Mouse (Mus musculus) liver, adult 2 months (tissue): ENCODE measurements around the gene Gm10642. TPM values are rescaled to one million over a fixed set of nuclear protein-coding genes. Genes with fewer than 3 reads are reported as not detected.

Source experiments
- DNase-seq: peaks from one replicate; pipeline ENCODE4 v3.0.0-alpha.2; 2011; ENCODE audit warnings: low read depth, low spot score; ENCODE audit errors: extremely low read depth
- H3K27ac ChIP-seq: fragments of 200-500 bp; replicated peaks from 2 replicates; pipeline ENCODE4 v1.5.1; 2012; ENCODE audit warnings: low read depth, mild to moderate bottlenecking, control low read depth, inconsistent platforms, low read length; ENCODE audit not compliant: insufficient read depth
- H3K27me3 ChIP-seq: fragments of 200-500 bp; 2 replicates; pipeline ENCODE4 v1.6.1; 2012; ENCODE audit warnings: mild to moderate bottlenecking, moderate library complexity, low read length, inconsistent platforms; ENCODE audit not compliant: control insufficient read depth, insufficient read depth
- H3K36me3 ChIP-seq: fragments of 200-500 bp; 2 replicates; pipeline ENCODE4 v1.6.1; 2012; ENCODE audit warnings: low read length, inconsistent platforms; ENCODE audit not compliant: control insufficient read depth, insufficient read depth
- H3K4me1 ChIP-seq: fragments of 200-500 bp; 2 replicates; pipeline ENCODE4 v1.6.1; 2011; ENCODE audit warnings: low read length; ENCODE audit not compliant: control insufficient read depth, insufficient read depth
- H3K4me3 ChIP-seq: fragments of 200-500 bp; 2 replicates; pipeline ENCODE4 v1.5.1; 2011; ENCODE audit warnings: low read depth, mild to moderate bottlenecking, control low read depth, low read length, moderate library complexity; ENCODE audit not compliant: insufficient read depth
- H3K79me2 ChIP-seq: fragments of 200-500 bp; 2 replicates; pipeline ENCODE4 v1.6.1; 2012; ENCODE audit warnings: inconsistent platforms, mild to moderate bottlenecking, low read length, moderate library complexity; ENCODE audit not compliant: control insufficient read depth, insufficient read depth
- H3K9ac ChIP-seq: fragments of 200-500 bp; 2 replicates; pipeline ENCODE4 v1.6.1; 2012; ENCODE audit warnings: low read depth, mild to moderate bottlenecking, control low read depth, inconsistent platforms, low read length
- CTCF ChIP-seq: fragments of 200-500 bp; IDR thresholded peaks from 2 replicates; pipeline ENCODE4 v1.5.1; 2011; ENCODE audit warnings: low read depth, low read length, control low read depth
- POLR2A ChIP-seq: fragments of 200-500 bp; IDR thresholded peaks from 2 replicates; pipeline ENCODE4 v1.6.1; 2011; ENCODE audit warnings: low read length, control low read depth; ENCODE audit not compliant: insufficient read depth; ENCODE audit errors: extremely low read depth
- WGBS: fragments of 180-500 bp; shearing (Covaris S2); methylation state at CpG from one replicate; pipeline ENCODE4 v1.1.7; 2018; 5-methylcytosine and 5-hydroxymethylcytosine counted together
- polyA plus RNA-seq: library from polyadenylated mRNA; depleted of rRNA; stranded (reverse); fragments of >200 nt; gene quantifications from 2 replicates; pipeline ENCODE4 v1.2.3, GENCODE M21; 2012
- total RNA-seq: library from RNA; depleted of rRNA; stranded (reverse); fragments of >200 nt; gene quantifications from 2 replicates; pipeline ENCODE4 v1.2.3, GENCODE M21; 2014

Gene Gm10642
- total and polyA plus RNA-seq, 2 experiments, result 1.6 to 1.7 TPM

DNA sequence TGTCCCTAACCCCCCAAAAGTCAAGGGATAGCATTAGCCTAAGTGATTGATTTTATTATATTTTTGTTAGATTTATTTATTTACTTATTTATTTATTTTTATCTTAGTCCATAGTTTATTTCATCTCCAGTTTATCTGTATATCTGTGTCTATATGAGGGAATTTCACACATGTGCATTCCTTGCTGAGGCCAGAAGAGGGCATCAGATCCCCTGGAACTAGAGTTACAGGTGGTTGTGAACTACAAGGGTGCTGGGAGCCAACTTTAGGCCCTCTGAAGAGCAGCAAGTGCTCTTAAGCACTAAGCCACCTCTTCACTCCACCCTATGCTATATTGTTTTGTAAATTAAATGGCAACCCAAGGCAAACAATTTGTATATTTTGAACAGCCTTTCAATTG, 12.0 kb downstream of the Gm10642 start:
- TF ChIP-seq POLR2A (no peak), CTCF (no peak)
- Histone ChIP-seq H3K9ac (no peak overlapping the region), H3K27ac (no peak overlapping the region), H3K36me3 (no peaks in the 10 kb centered on the region), H3K4me1 (peaks cover 9% of the 10 kb centered on the region; the same call in 1 of the 2 replicates), H3K79me2 (no peaks in the 10 kb centered on the region), H3K4me3 (no peak overlapping the region), H3K27me3 (no peaks in the 10 kb centered on the region)
- DNase-seq, result no peak

DNA sequence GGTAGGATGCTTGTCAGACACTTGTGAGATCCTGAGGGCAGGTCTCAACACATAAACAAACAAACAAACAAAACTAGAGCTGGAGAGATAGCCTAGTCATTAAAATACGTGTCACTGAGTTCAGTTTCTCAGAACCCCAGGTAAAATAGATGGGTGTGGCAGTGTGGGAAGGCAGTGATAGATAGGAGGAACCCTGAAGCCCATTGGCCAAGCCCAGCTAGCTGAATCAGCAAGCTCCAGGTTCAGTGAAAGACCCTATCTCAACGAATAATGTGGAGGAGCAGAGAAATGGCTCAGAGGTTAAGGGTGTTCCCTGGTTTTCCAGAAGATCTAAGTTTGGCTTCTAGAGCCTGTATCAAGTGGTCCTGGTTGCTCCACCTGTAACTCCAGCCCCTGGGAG, 13.1 kb downstream of the Gm10642 start:
- Histone ChIP-seq H3K27ac (no peak overlapping the region), H3K9ac (no peak overlapping the region), H3K79me2 (no peaks in the 10 kb centered on the region), H3K27me3 (no peaks in the 10 kb centered on the region), H3K4me3 (no peak overlapping the region), H3K36me3 (no peaks in the 10 kb centered on the region), H3K4me1 (peaks cover 9% of the 10 kb centered on the region; the same call in 1 of the 2 replicates)
- TF ChIP-seq POLR2A, result no peak
- TF ChIP-seq CTCF, result no peak
- DNase-seq, result no peak
- WGBS, result 48% methylated on average over 2 of the region's 2 CpGs

- no peak overlapping the region for H3K27ac ChIP-seq
- H3K79me2 ChIP-seq, result no peaks in the 10 kb centered on the region
- no peak overlapping the region for H3K4me3 ChIP-seq
- H3K36me3 ChIP-seq, result no peaks in the 10 kb centered on the region
- peaks cover 9% of the 10 kb centered on the region; the same call in 1 of the 2 replicates for H3K4me1 ChIP-seq
- no peak overlapping the region for H3K9ac ChIP-seq
- 89% methylated on average over 6 of the region's 6 CpGs for WGBS
- TF ChIP-seq CTCF (no peak), POLR2A (no peak)
- H3K27me3 ChIP-seq, result no peaks in the 10 kb centered on the region
- no peak for DNase-seq
Measured at GRCm38 (mm10) chr9:70670381-70670780, 14.3 kb downstream of the Gm10642 start.

DNA sequence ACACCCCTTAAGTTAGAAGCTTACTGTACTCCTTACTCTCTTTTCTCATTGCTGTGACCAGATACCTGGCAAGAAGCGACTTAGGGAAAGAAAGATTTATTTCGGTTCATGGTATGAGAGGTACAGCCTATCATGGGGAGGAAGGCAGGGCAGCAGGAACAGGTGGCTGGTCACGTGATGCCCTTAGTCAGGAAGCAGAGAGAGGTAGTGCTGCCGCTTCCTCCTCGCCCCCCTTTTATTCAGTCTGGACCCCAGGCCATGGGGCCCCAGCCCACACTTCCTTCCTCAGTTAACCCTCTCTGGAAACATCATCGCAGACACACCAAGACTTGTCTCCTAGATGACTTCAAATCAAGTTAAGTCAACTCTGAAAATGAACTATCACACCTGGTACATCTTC, 15.2 kb downstream of the Gm10642 start:
- H3K36me3 ChIP-seq, result no peaks in the 10 kb centered on the region
- TF ChIP-seq POLR2A (no peak), CTCF (no peak)
- DNase-seq, result no peak
- H3K79me2 ChIP-seq, result no peaks in the 10 kb centered on the region
- H3K4me1 ChIP-seq, result peaks cover 7% of the 10 kb centered on the region; the same call in 1 of the 2 replicates
- no peak overlapping the region for H3K9ac ChIP-seq
- whole genome bisulfite sequencing, result 75% methylated on average over 6 of the region's 6 CpGs
- no peaks in the 10 kb centered on the region for H3K27me3 ChIP-seq
- no peak overlapping the region for H3K4me3 ChIP-seq
- no peak overlapping the region for H3K27ac ChIP-seq

GRCm38 (mm10) chr9:70671772-70672579, 15.9 kb downstream of the Gm10642 start:
- Histone ChIP-seq H3K4me3 (no peak overlapping the region), H3K27me3 (no peaks in the 10 kb centered on the region), H3K79me2 (no peaks in the 10 kb centered on the region), H3K36me3 (no peaks in the 10 kb centered on the region), H3K27ac (no peak overlapping the region), H3K4me1 (peaks cover 2% of the 10 kb centered on the region; the same call in 1 of the 2 replicates), H3K9ac (no peak overlapping the region)
- peak; percentile 68 for DNase-seq
- TF ChIP-seq CTCF (peak; percentile 62), POLR2A (no peak)
- WGBS, result 29% methylated on average over 10 of the region's 10 CpGs

- H3K9ac ChIP-seq, result no peak overlapping the region
- H3K4me3 ChIP-seq, result no peak overlapping the region
- 96% methylated on average over 4 of the region's 4 CpGs for WGBS
- no peaks in the 10 kb centered on the region for H3K79me2 ChIP-seq
- no peaks in the 10 kb centered on the region for H3K27me3 ChIP-seq
- H3K4me1 ChIP-seq, result peaks cover 2% of the 10 kb centered on the region; the same call in 1 of the 2 replicates
- no peak overlapping the region for H3K27ac ChIP-seq
- DNase-seq, result no peak
- no peaks in the 10 kb centered on the region for H3K36me3 ChIP-seq
- no peak for TF ChIP-seq POLR2A
- no peak for TF ChIP-seq CTCF
Measured at GRCm38 (mm10) chr9:70673656-70674055, 17.6 kb downstream of the Gm10642 start.
